Mouse (Mus musculus) liver, adult 2 months (tissue): ENCODE measurements around the gene Wdr6.

Experiments used
- CTCF ChIP-seq: fragments of 200-500 bp; IDR thresholded peaks from 2 replicates; pipeline ENCODE4 v1.5.1; 2011; ENCODE audit warnings: low read depth, low read length, control low read depth
- POLR2A ChIP-seq: fragments of 200-500 bp; IDR thresholded peaks from 2 replicates; pipeline ENCODE4 v1.6.1; 2011; ENCODE audit warnings: low read length, control low read depth; ENCODE audit not compliant: insufficient read depth; ENCODE audit errors: extremely low read depth

DNA sequence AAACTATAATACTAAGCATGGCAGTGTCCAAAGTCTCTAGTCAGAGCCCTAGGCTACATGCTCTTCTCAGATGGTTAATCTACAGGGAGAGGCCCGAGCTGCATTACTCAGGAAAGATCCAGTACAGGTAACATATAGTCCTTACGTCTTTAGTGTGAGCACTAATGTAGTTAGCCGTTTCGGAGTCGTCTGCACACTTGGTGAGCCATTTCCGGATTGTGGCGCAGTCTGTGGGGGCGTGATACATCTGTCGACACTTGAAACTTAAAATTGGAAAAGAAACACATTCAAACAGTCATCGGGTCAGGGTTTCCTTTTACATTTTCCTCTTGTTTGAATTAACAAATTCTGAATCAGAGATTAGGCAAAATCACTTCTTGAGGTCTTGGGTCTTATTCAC is 32.9 kb upstream of the Wdr6 start:
- no peak for TF ChIP-seq CTCF
- TF ChIP-seq POLR2A: no peak
